Mouse (Mus musculus) right cerebral cortex, postnatal 4 days (tissue): Measurements from ENCODE around the gene Thoc5.
A peak's percentile ranks its signal among the peaks of the same experiment; 100 is the strongest.

Experiments used
- DNase-seq: peaks from one replicate; pipeline ENCODE4 v3.0.0-alpha.2; 2022

Gene Thoc5

DNA sequence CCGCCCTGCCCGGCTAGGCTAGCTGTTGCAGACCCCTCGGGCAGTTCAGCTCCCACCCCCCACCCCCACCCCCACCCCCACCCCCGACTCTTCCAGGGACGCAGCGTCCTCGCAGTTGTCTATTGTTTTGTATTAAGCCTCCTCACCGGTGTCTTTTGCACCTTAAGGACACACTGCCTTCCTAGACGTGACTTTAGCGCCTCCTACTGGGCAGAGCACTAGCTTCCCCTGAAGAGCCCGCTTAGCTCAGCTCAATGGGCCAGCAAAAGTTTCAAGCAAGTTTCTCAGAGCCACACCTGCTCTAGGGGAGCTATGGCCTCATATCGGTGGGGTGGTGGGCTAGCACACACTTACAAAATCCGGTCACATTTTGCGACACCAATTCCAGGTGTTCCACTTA lies 80.5 kb downstream of the Thoc5 start:
- DNase-seq: peak; percentile 75
